Mouse (Mus musculus): Measurements from ENCODE around the gene Zbtb14. TPM values are rescaled to one million over a fixed set of nuclear protein-coding genes. Genes with fewer than 3 reads are reported as not detected.

Zbtb14 gene
- total RNA-seq, 2 experiments from 2014 or later = 22.6 to 23.8 TPM

- DNase-seq (ENCODE audit: low spot score in 2 of 2) = peak; percentile 29 to 50
Observed at GRCm38 (mm10) chr17:69439571-69440480, 57.0 kb downstream of the Zbtb14 start.

Other genes with a start within 250 kb of the Zbtb14 start
- gene Akain1, start 56.3 kb downstream of the Zbtb14 start, total RNA-seq (2021) = 1 to 10 TPM; 4.1 to 4.4 TPM